Mouse (Mus musculus) liver, adult 2 months (tissue): ENCODE results near the gene Duxf3. TPM values are rescaled to one million over a fixed set of nuclear protein-coding genes. Genes with fewer than 3 reads are reported as not detected.

Experiments
- DNase-seq: peaks from one replicate; pipeline ENCODE4 v3.0.0-alpha.2; 2011; ENCODE audit warnings: low read depth, low spot score; ENCODE audit errors: extremely low read depth
- H3K27ac ChIP-seq: fragments of 200-500 bp; replicated peaks from 2 replicates; pipeline ENCODE4 v1.5.1; 2012; ENCODE audit warnings: low read depth, mild to moderate bottlenecking, control low read depth, inconsistent platforms, low read length; ENCODE audit not compliant: insufficient read depth
- H3K27me3 ChIP-seq: fragments of 200-500 bp; 2 replicates; pipeline ENCODE4 v1.6.1; 2012; ENCODE audit warnings: mild to moderate bottlenecking, moderate library complexity, low read length, inconsistent platforms; ENCODE audit not compliant: control insufficient read depth, insufficient read depth
- H3K36me3 ChIP-seq: fragments of 200-500 bp; 2 replicates; pipeline ENCODE4 v1.6.1; 2012; ENCODE audit warnings: low read length, inconsistent platforms; ENCODE audit not compliant: control insufficient read depth, insufficient read depth
- H3K4me1 ChIP-seq: fragments of 200-500 bp; 2 replicates; pipeline ENCODE4 v1.6.1; 2011; ENCODE audit warnings: low read length; ENCODE audit not compliant: control insufficient read depth, insufficient read depth
- H3K4me3 ChIP-seq: fragments of 200-500 bp; 2 replicates; pipeline ENCODE4 v1.5.1; 2011; ENCODE audit warnings: low read depth, mild to moderate bottlenecking, control low read depth, low read length, moderate library complexity; ENCODE audit not compliant: insufficient read depth
- H3K79me2 ChIP-seq: fragments of 200-500 bp; 2 replicates; pipeline ENCODE4 v1.6.1; 2012; ENCODE audit warnings: inconsistent platforms, mild to moderate bottlenecking, low read length, moderate library complexity; ENCODE audit not compliant: control insufficient read depth, insufficient read depth
- H3K9ac ChIP-seq: fragments of 200-500 bp; 2 replicates; pipeline ENCODE4 v1.6.1; 2012; ENCODE audit warnings: low read depth, mild to moderate bottlenecking, control low read depth, inconsistent platforms, low read length
- CTCF ChIP-seq: fragments of 200-500 bp; IDR thresholded peaks from 2 replicates; pipeline ENCODE4 v1.5.1; 2011; ENCODE audit warnings: low read depth, low read length, control low read depth
- POLR2A ChIP-seq: fragments of 200-500 bp; IDR thresholded peaks from 2 replicates; pipeline ENCODE4 v1.6.1; 2011; ENCODE audit warnings: low read length, control low read depth; ENCODE audit not compliant: insufficient read depth; ENCODE audit errors: extremely low read depth
- WGBS: fragments of 180-500 bp; shearing (Covaris S2); methylation state at CpG from one replicate; pipeline ENCODE4 v1.1.7; 2018; 5-methylcytosine and 5-hydroxymethylcytosine counted together
- polyA plus RNA-seq: library from polyadenylated mRNA; depleted of rRNA; stranded (reverse); fragments of >200 nt; gene quantifications from 2 replicates; pipeline ENCODE4 v1.2.3, GENCODE M21; 2012
- total RNA-seq: library from RNA; depleted of rRNA; stranded (reverse); fragments of >200 nt; gene quantifications from 2 replicates; pipeline ENCODE4 v1.2.3, GENCODE M21; 2014

Gene Duxf3
- total and polyA plus RNA-seq, 2 experiments, result not detected

- no peak overlapping the region for H3K9ac ChIP-seq
- 82% methylated on average over 6 of the region's 6 CpGs for WGBS
Observed at GRCm38 (mm10) chr10:58220726-58221125, 11.7 kb downstream of the Duxf3 start.

DNA sequence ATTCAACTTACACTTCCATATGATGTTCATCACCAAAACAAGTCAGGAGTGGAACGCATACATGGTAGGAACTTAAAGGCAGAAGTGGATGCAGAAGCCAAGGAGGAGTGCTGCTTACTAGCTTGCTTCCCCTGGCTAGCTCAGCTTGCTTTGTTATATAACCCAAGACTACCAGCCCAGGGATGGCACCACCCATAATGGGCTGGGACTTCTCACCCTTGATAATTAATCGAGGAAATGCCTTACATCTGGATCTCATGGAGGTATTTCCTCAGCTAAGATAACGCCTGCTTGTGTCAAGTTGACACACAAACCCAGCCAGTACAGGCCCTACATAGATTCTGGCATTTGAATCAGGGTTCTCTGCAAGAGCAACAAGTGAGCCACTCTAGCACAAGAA lies 15.1 kb downstream of the Duxf3 start:
- no peak for DNase-seq
- no peaks in the 10 kb centered on the region for H3K79me2 ChIP-seq
- H3K4me3 ChIP-seq, result no peak overlapping the region
- H3K27me3 ChIP-seq, result no peaks in the 10 kb centered on the region; the same call in 1 of the 2 replicates
- H3K36me3 ChIP-seq, result no peaks in the 10 kb centered on the region
- no peak for TF ChIP-seq CTCF
- TF ChIP-seq POLR2A, result no peak
- H3K9ac ChIP-seq, result no peak overlapping the region
- no peaks in the 10 kb centered on the region for H3K4me1 ChIP-seq
- WGBS, result 79% methylated on average over 3 of the region's 3 CpGs
- no peak overlapping the region for H3K27ac ChIP-seq

More at GRCm38 (mm10) chr10:58220726-58221125, 11.7 kb downstream of the Duxf3 start:
- Histone ChIP-seq H3K27ac (no peak overlapping the region), H3K4me1 (no peaks in the 10 kb centered on the region), H3K27me3 (no peaks in the 10 kb centered on the region; the same call in 1 of the 2 replicates), H3K4me3 (no peak overlapping the region), H3K36me3 (no peaks in the 10 kb centered on the region), H3K79me2 (no peaks in the 10 kb centered on the region)
- DNase-seq, result no peak
- no peak for TF ChIP-seq POLR2A
- no peak for TF ChIP-seq CTCF

DNA sequence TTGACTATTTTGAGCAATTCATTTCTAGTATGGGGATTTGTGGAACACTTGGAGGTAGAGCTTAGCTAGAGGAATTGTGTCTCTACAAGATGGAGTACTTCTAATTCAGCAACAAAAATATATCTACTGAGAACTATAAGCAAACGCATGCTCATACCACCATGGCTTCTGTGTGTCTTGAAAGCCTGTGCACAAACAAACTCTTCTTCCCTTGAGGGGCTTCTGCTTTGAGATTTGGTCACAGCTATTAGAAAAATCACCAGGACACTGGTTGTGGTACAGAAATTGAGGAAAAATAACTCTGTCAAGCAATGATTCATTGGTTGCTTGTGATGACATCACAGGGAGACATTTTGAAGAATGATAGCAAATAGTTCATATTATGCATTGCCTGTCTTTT lies 17.1 kb downstream of the Duxf3 start:
- TF ChIP-seq POLR2A (no peak), CTCF (no peak)
- H3K4me3 ChIP-seq, result no peak overlapping the region
- H3K4me1 ChIP-seq, result no peaks in the 10 kb centered on the region
- DNase-seq, result no peak
- H3K27me3 ChIP-seq, result no peaks in the 10 kb centered on the region; the same call in 1 of the 2 replicates
- H3K9ac ChIP-seq, result no peak overlapping the region
- no peaks in the 10 kb centered on the region for H3K36me3 ChIP-seq
- 74% methylated on average over 1 of the region's 1 CpGs for WGBS
- no peaks in the 10 kb centered on the region for H3K79me2 ChIP-seq
- H3K27ac ChIP-seq, result no peak overlapping the region

DNA sequence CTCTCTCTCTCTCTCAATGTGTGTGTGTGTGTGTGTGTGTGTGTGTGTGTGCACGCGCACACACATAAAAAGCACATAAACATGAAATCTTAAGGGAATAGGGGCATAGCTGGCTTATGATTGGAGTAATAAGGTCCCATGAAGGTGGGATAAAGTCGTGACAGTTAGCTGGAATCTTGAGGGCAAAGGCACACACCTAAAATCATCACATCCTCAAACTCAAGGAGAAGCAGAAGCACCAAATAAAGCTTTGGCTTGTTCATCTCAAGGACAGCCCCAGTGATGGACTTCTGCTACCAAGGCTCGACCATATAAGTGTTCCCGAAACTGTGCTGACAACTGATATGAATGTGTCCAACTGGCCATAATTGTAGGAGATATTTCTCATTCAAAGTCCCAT lies 17.5 kb downstream of the Duxf3 start:
- 77% methylated on average over 5 of the region's 5 CpGs for WGBS
- Histone ChIP-seq H3K27me3 (no peaks in the 10 kb centered on the region; the same call in 1 of the 2 replicates), H3K4me3 (no peak overlapping the region), H3K27ac (no peak overlapping the region), H3K4me1 (no peaks in the 10 kb centered on the region), H3K36me3 (no peaks in the 10 kb centered on the region), H3K79me2 (no peaks in the 10 kb centered on the region), H3K9ac (no peak overlapping the region)
- DNase-seq, result no peak
- TF ChIP-seq CTCF (no peak), POLR2A (no peak)

DNA sequence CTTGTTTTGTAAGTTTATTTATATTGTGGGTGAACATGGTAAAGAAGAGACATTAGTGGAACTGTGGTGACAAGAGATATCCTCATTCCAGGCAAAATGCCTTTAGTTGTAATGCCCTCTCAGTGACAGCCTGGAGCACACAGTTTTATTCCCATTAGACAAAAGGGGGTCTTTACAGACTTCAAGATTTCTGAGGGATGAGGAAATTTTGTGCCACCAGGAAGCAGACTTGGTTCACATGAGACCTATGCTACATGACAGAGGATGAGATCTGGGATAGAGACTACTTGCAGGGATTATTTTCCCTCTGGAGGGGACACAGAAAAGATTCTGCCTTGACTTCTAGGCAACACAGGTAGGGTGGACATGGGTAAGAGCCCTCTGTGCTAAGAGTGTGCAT lies 18.0 kb downstream of the Duxf3 start:
- no peak for TF ChIP-seq CTCF
- TF ChIP-seq POLR2A, result no peak
- no peaks in the 10 kb centered on the region for H3K36me3 ChIP-seq
- no peaks in the 10 kb centered on the region for H3K4me1 ChIP-seq
- no peak overlapping the region for H3K27ac ChIP-seq
- DNase-seq, result no peak
- no peak overlapping the region for H3K9ac ChIP-seq
- H3K79me2 ChIP-seq, result no peaks in the 10 kb centered on the region
- no peak overlapping the region for H3K4me3 ChIP-seq
- H3K27me3 ChIP-seq, result no peaks in the 10 kb centered on the region; the same call in 1 of the 2 replicates

GRCm38 (mm10) chr10:58212230-58212629 lies 20.2 kb downstream of the Duxf3 start:
- no peak overlapping the region for H3K4me3 ChIP-seq
- no peaks in the 10 kb centered on the region for H3K36me3 ChIP-seq
- DNase-seq, result no peak
- TF ChIP-seq POLR2A (no peak), CTCF (no peak)
- H3K27ac ChIP-seq, result no peak overlapping the region
- WGBS, result 72% methylated on average over 7 of the region's 7 CpGs
- H3K9ac ChIP-seq, result no peak overlapping the region
- H3K27me3 ChIP-seq, result no peaks in the 10 kb centered on the region; the same call in 1 of the 2 replicates
- no peaks in the 10 kb centered on the region for H3K79me2 ChIP-seq
- H3K4me1 ChIP-seq, result no peaks in the 10 kb centered on the region
